Mouse (Mus musculus): Measurements from ENCODE around the gene Eml3.

Eml3 gene

DNA sequence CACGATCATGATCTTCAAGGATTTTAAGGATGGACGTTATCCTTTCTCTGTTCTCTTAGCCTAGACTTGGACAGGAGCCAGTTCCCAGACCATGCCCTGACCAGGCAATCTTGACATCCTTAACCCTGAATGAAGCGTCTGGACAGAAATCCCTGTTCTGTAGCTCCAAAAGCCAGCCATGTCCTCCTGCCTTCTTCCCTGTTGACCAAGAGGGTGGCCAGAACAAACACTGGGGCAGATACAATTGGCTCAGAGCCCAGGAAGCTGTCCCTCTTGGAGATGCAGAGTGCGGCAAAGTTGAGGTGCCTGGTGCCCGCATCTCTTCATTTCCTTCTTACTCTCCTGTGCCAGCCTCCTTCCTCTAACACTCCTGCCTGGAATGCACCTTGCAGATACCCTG lies 56.5 kb downstream of the Eml3 start:
- no peak for DNase-seq (ENCODE audit: low read depth in 1 of 2, low spot score in 2 of 2)

DNA sequence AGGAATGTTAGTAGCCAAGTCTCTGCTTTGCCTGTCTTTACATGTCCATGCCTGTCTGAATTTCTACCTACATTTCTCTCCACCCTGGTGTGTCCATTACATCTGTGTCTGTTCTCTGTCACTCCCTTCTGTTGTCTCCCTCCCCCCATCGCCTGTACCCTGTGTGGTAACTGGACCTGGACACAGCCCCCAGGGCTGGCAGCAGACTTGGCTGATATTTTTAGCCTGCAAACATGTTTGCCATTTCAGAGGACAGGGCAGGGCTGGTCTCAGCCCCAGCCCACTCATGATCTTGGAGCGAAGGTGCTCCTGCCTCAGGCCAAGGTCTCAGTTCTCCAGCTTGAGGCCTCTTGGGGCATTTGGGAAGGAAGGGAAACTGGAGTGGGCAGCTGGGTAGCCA lies 58.5 kb downstream of the Eml3 start:
- no peak for DNase-seq (ENCODE audit: low read depth in 1 of 2, low spot score in 2 of 2)

DNA sequence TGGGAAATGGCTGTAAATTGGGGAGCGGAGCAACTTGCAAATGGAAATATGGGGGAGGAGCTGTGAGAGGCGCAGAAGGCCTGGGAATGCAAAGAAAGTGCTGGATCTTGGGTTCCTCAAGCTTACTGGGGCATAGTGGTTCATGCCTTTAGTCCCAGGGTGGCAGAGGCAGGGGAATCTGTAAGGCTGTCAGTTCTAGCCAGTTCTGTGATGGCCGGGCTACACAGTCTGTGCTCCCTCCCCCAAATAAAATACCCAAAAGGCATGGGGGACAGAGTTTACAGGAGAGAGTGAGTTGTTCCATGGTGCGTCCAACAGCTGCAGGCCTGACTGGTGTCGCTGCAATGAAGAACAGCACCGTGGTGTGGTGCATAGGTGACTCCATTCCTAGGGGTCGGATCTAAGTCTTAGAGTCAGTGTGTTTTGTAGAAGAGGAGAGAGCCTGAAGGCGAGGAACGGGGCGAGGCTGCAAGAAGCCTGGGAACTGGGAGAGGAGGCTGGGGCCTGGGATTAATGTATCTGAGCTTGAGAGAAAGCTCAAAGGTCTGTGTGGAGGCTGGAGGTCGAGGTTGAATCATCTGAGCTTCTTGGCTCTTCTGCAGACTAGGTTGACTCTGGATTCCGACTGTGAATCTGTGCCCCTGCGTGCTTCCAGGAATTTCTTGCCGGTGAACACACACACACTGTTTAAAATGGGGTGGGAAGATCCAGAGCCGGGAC lies 59.2 kb downstream of the Eml3 start:
- DNase-seq (ENCODE audit: low read depth in 1 of 2, low spot score in 2 of 2): no peak

DNA sequence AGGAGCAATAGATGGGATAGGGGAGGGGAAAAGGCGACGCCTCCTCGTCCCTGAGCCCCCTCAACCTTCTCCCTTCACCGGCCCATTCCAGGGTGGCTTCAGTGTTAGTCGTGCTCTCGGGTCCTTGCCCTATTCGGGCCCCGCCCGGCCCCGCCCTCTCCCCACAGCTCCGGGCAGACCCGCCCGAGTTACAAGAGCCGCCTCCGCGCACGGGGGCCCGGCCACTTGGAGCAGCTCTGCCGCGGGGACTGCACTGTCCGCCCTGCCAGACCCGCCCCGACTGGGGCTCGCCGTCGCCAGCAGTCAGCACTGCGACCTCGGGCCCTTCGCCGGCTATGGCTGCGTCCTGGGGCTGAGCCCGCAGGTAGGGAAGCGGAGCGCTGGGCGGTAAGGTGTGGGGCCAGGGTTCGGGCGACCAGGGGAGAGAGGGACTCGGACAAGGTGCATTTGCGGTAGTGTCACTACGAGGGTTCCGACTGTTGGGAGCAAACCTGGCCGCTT lies 59.8 kb downstream of the Eml3 start, which contains the start of gene Ahnak:
Gene Ahnak, plus strand, starts transcription at position 219 of the 501 bp plus-strand sequence.
- DNase-seq (ENCODE audit: low read depth in 1 of 2, low spot score in 2 of 2): peak; percentile 62 to 76

DNA sequence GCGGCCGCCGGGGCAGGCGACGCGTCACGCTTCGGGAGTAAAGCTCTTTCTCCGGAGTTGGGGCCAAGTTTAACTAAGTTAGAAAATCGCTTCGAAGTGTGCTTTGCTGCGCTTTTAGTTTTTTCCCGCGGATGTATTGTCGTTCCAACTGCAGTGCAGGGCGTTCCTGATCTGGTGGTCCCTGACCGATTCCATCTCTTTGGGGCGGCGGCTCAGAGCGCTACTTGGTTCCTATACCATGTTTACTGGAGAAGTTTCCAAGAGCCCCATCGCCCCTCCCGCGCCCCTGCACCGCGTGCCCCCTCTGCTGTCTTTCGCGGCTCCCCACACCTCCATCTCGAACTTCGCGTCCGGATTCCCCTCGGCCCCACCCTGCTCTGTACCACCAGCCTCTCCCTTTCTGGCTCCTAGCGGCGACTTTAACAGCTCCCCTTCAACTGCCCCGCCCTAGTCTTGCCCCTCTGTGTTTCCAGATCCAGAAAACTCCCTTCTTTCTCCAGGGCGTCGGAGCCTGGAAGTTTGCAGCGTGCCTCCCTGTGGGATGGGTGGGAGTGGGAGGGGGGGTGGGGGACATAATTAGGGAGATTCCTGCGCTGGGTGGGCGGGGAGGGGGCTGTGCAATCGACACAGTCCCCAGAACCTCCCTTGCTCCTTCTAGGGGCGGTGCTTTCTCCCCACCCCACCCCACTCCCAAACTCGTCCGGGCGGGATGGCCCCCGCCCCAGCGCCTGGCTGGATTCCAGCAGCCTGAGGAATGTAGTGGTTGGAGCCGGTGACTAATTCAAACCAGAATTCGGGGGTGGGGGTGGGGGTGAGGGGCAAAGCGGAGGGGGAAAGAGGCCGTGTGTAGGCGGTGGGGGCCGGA lies 60.4 kb downstream of the Eml3 start:
- no peak for DNase-seq (ENCODE audit: low read depth in 1 of 2, low spot score in 2 of 2)

DNA sequence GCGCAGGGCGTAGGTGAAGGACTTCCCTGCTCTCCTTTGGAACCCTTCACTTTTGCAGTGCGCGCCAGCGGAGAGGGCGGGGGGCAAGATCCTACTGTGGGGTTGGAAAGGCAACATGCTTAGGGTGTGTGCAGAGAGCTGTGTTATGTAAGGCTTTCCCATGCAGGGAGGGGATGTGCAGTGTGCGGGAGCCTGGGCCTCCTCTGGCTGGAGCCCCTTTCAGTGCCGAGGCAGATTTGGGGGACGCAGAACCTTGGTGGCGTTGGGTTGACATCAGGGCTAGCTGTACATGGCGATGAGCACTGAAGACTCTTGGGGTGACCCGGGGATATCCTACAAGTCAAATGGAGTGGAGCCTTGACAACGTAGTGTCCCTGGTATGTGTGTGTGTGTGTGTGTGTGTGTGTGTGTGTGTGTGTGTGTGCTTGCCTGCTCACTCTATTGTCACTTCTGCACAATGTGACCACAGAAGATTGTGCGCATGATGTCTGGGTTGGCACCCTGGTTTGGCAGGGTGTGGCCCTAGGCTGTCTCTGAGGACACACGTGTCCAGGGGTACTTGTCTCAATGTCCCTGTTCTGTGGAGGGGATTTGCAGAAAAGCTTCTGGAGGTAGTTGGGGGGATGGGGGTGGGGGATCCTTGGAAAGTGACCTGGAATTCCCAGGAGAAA lies 61.2 kb downstream of the Eml3 start:
- DNase-seq (ENCODE audit: low read depth in 1 of 2, low spot score in 2 of 2): no peak

All from monocyte, adult 2 months (primary cell).